ENCODE assay signal across 15 mouse cellular contexts in genomic region chr6:134933207-134933558, GRCm38 (mm10). TPM values are rescaled to one million over a fixed set of nuclear protein-coding genes. Genes with fewer than 3 reads are reported as not detected.
A peak's percentile ranks its signal among the peaks of the same experiment; 100 is the strongest.
DNase-seq lines count a peak whose midpoint lies in the region; ATAC-seq and TF ChIP-seq lines count a peak whose summit lies in the region.
"Had no signal": no experiment of that assay in that cellular context is flagged by ENCODE, and none has a peak within 500 bp of the region (broad histone marks: within the 10 kb centered on the region; RNA-seq: fewer than 3 reads in every experiment).

No protein-coding gene starts in this region.

- no peaks in the 10 kb centered on the region for H3K27me3 ChIP-seq in forebrain, postnatal 0 days (ENCODE audit: insufficient read depth, low read length)
- no peaks in the 10 kb centered on the region for H3K27me3 ChIP-seq in forebrain, embryonic 14.5 days (replicated peaks; ENCODE audit: control insufficient read depth, insufficient read depth, low read length)
- no peaks in the 10 kb centered on the region for H3K27me3 ChIP-seq in heart, postnatal 0 days (ENCODE audit: control insufficient read depth, insufficient read depth, low read length)
- H3K27me3 ChIP-seq in spleen, adult 2 months (ENCODE audit: control insufficient read depth, insufficient read depth, low read length) = no peaks in the 10 kb centered on the region
- H3K27me3 ChIP-seq: forebrain, embryonic 12.5 days had no signal

- ATAC-seq in forebrain, postnatal 0 days = no peak
- no peak for ATAC-seq in forebrain, embryonic 14.5 days
- ATAC-seq in heart, postnatal 0 days (ENCODE audit: insufficient read depth, low read depth) = no peak

- no peak overlapping the region for H3K27ac ChIP-seq in forebrain, postnatal 0 days (ENCODE audit: low read depth, low read length)
- no peak overlapping the region for H3K27ac ChIP-seq in forebrain, embryonic 14.5 days (ENCODE audit: low read depth, low read length)
- peak overlapping the region; percentile 54 for H3K27ac ChIP-seq in heart, postnatal 0 days (ENCODE audit: low read depth)
- H3K27ac ChIP-seq in spleen, adult 2 months (ENCODE audit: insufficient read depth, low read length) = peak overlapping the region; percentile 42; the same call in 1 of the 2 replicates
- H3K27ac ChIP-seq: forebrain, embryonic 12.5 days had no signal

- 79% methylated on average over 2 of the region's 2 CpGs for WGBS in forebrain, postnatal 0 days
- 80% methylated on average over 2 of the region's 2 CpGs for WGBS in forebrain, embryonic 14.5 days
- 64% methylated on average over 2 of the region's 2 CpGs for WGBS in heart, postnatal 0 days
- WGBS in spleen, adult 2 months = 27% methylated on average over 2 of the region's 2 CpGs

- no peak overlapping the region for H3K9ac ChIP-seq in forebrain, postnatal 0 days
- no peak overlapping the region for H3K9ac ChIP-seq in forebrain, embryonic 14.5 days (ENCODE audit: low read length)
- peak overlapping the region; percentile 22; the same call in 1 of the 2 replicates for H3K9ac ChIP-seq in heart, postnatal 0 days (replicated peaks; ENCODE audit: low read depth, low read length)
- H3K9ac ChIP-seq: forebrain, embryonic 12.5 days had no signal

- intact Hi-C loops in heart, postnatal 14 days (cut with DNase I) = loop anchor here (5.0 kb wide), 1 partner anchor 36 kb away; the partner anchor contains the start of gene Gpr19
- intact Hi-C loops in left cerebral cortex, postnatal 4 days (cut with DNase I) = no loop called here

- H3K4me1 ChIP-seq in forebrain, postnatal 0 days (ENCODE audit: insufficient read depth) = no peaks in the 10 kb centered on the region
- H3K4me1 ChIP-seq in forebrain, embryonic 14.5 days (ENCODE audit: control insufficient read depth, insufficient read depth, low read length) = peaks cover 3% of the 10 kb centered on the region; the same call in 1 of the 2 replicates
- H3K4me1 ChIP-seq in heart, postnatal 0 days (ENCODE audit: control insufficient read depth, insufficient read depth) = no peaks in the 10 kb centered on the region; the same call in 1 of the 2 replicates
- H3K4me1 ChIP-seq in spleen, adult 2 months (ENCODE audit: control insufficient read depth, insufficient read depth, insufficient read length) = peaks cover 2% of the 10 kb centered on the region; the same call in 1 of the 2 replicates

- TF ChIP-seq CTCF in forebrain, postnatal 0 days (IDR thresholded peaks at IDR 0.05; ENCODE audit: low read depth) = no peak
- TF ChIP-seq CTCF in heart, postnatal 0 days (IDR thresholded peaks at IDR 0.05; ENCODE audit: low read depth) = no peak
- no peak for TF ChIP-seq CTCF in spleen, adult 2 months (IDR thresholded peaks at IDR 0.05; ENCODE audit: extremely low read depth, insufficient read depth, insufficient read length, insufficient replicate concordance)

- H3K36me3 ChIP-seq in forebrain, postnatal 0 days (ENCODE audit: insufficient read depth) = no peaks in the 10 kb centered on the region
- no peaks in the 10 kb centered on the region for H3K36me3 ChIP-seq in forebrain, embryonic 14.5 days (ENCODE audit: control insufficient read depth, insufficient read depth, low read length)
- H3K36me3 ChIP-seq in heart, postnatal 0 days (replicated peaks; ENCODE audit: control insufficient read depth, insufficient read depth, low read length) = no peaks in the 10 kb centered on the region
- no peaks in the 10 kb centered on the region for H3K36me3 ChIP-seq in spleen, adult 2 months (ENCODE audit: control insufficient read depth, insufficient read depth, low read length)

- no peak overlapping the region for H3K4me3 ChIP-seq in forebrain, postnatal 0 days (ENCODE audit: low read depth, low read length)
- H3K4me3 ChIP-seq in forebrain, embryonic 14.5 days (ENCODE audit: low read depth, low read length) = no peak overlapping the region
- H3K4me3 ChIP-seq in heart, postnatal 0 days (ENCODE audit: low read depth, low read length) = no peak overlapping the region
- H3K4me3 ChIP-seq in spleen, adult 2 months (ENCODE audit: extremely low read depth, insufficient read depth, insufficient read length) = no peak overlapping the region
- H3K4me3 ChIP-seq: forebrain, embryonic 12.5 days had no signal

- TF ChIP-seq EP300 in heart, postnatal 0 days (IDR thresholded peaks at IDR 0.05; ENCODE audit: low read depth) = no peak

- TF ChIP-seq POLR2A in spleen, adult 2 months (IDR thresholded peaks at IDR 0.05; ENCODE audit: low read depth, low read length) = no peak

- H3K4me2 ChIP-seq in forebrain, postnatal 0 days (ENCODE audit: low read depth) = peak overlapping the region; percentile 28; the same call in 1 of the 2 replicates
- H3K4me2 ChIP-seq in forebrain, embryonic 14.5 days (ENCODE audit: low read length) = no peak overlapping the region
- H3K4me2 ChIP-seq in heart, postnatal 0 days (ENCODE audit: low read depth, low read length) = peak overlapping the region; percentile 48; the same call in 1 of the 2 replicates
- H3K4me2 ChIP-seq: forebrain, embryonic 12.5 days had no signal

- no peak for DNase-seq in forebrain, postnatal 0 days
- no peak for DNase-seq in forebrain, embryonic 14.5 days (ENCODE audit: low spot score)
- no peak for DNase-seq in heart, postnatal 0 days (ENCODE audit: low spot score)
- no peak for DNase-seq in heart, postnatal 14 days
- no peak for DNase-seq in spleen, adult 2 months (ENCODE audit: low read depth in 1 of 2, low spot score in 2 of 2)
- no peak for DNase-seq in spleen, postnatal 14 days (ENCODE audit: low spot score in 2 of 2)
- no peak for DNase-seq in thymus, postnatal 14 days
- DNase-seq in left cerebral cortex, postnatal 4 days = no peak
- DNase-seq: B cell, adult 2 months; cerebellum, postnatal 36 days; gastrocnemius, postnatal 14 days; kidney, postnatal 10 days; lung, postnatal 36 days; midbrain, embryonic 14.5 days had no signal

- H3K9me3 ChIP-seq in forebrain, postnatal 0 days (ENCODE audit: low read length) = no peaks in the 10 kb centered on the region
- no peaks in the 10 kb centered on the region for H3K9me3 ChIP-seq in forebrain, embryonic 14.5 days (replicated peaks; ENCODE audit: control insufficient read depth, low read length)
- no peaks in the 10 kb centered on the region for H3K9me3 ChIP-seq in heart, postnatal 0 days (replicated peaks; ENCODE audit: control insufficient read depth, low read length)
- H3K9me3 ChIP-seq: forebrain, embryonic 12.5 days had no signal

RNA-seq across cellular contexts. Expression of gene Cdkn1b, which starts 13.0 kb away (rescaled TPM):
- 89.0 and 102 TPM in 2 replicates for total RNA-seq in forebrain, postnatal 0 days (2014; rRNA removed)
- polyA plus RNA-seq in forebrain, postnatal 0 days (2015; fragmentation: Nextera tagmentation; extraction: Ambion mirVana) = 36.0 and 44.0 TPM in 2 replicates
- polyA plus RNA-seq in forebrain, embryonic 14.5 days (2014; fragmentation: Nextera tagmentation; extraction: Ambion mirVana) = 58.8 and 63.3 TPM in 2 replicates
- total RNA-seq in heart, postnatal 0 days (2014; rRNA removed; ENCODE audit: low replicate concordance) = 42.9 and 65.1 TPM in 2 replicates
- 23.7 and 27.0 TPM in 2 replicates for polyA plus RNA-seq in heart, postnatal 0 days (2015; fragmentation: Nextera tagmentation; extraction: Ambion mirVana)
- 10 to 100 TPM; 47.5 to 49.0 TPM for total RNA-seq in heart, postnatal 14 days (2021)
- polyA plus RNA-seq in spleen, adult 2 months (2012; rRNA removed) = 30.3 and 35.3 TPM in 2 replicates
- 10 to 100 TPM; 55.5 to 62.2 TPM for total RNA-seq in left cerebral cortex, postnatal 4 days (2021)

RNA-seq across cellular contexts. Expression of gene Gpr19, which starts 34.8 kb away (rescaled TPM):
- 33.2 and 34.5 TPM in 2 replicates for total RNA-seq in forebrain, postnatal 0 days (2014; rRNA removed)
- 38.6 and 42.7 TPM in 2 replicates for polyA plus RNA-seq in forebrain, postnatal 0 days (2015; fragmentation: Nextera tagmentation; extraction: Ambion mirVana)
- polyA plus RNA-seq in forebrain, embryonic 14.5 days (2014; fragmentation: Nextera tagmentation; extraction: Ambion mirVana) = 42.4 and 46.2 TPM in 2 replicates
- total RNA-seq in heart, postnatal 0 days (2014; rRNA removed; ENCODE audit: low replicate concordance) = 4.0 and 13.4 TPM in 2 replicates
- polyA plus RNA-seq in heart, postnatal 0 days (2015; fragmentation: Nextera tagmentation; extraction: Ambion mirVana) = 7.6 and 9.4 TPM in 2 replicates
- total RNA-seq in heart, postnatal 14 days (2021) = 1 to 10 TPM; 4.4 to 4.7 TPM
- 6.4 and 7.0 TPM in 2 replicates for polyA plus RNA-seq in spleen, adult 2 months (2012; rRNA removed)
- 10 to 100 TPM; 24.5 to 29.3 TPM for total RNA-seq in left cerebral cortex, postnatal 4 days (2021)

RNA-seq across cellular contexts. Expression of gene Apold1, which starts 48.3 kb away (rescaled TPM):
- total RNA-seq in forebrain, postnatal 0 days (2014; rRNA removed) = 8.7 TPM in 2 replicates
- 5.9 and 6.2 TPM in 2 replicates for polyA plus RNA-seq in forebrain, postnatal 0 days (2015; fragmentation: Nextera tagmentation; extraction: Ambion mirVana)
- polyA plus RNA-seq in forebrain, embryonic 14.5 days (2014; fragmentation: Nextera tagmentation; extraction: Ambion mirVana) = 3.5 and 4.8 TPM in 2 replicates
- 24.8 and 28.5 TPM in 2 replicates for total RNA-seq in heart, postnatal 0 days (2014; rRNA removed; ENCODE audit: low replicate concordance)
- polyA plus RNA-seq in heart, postnatal 0 days (2015; fragmentation: Nextera tagmentation; extraction: Ambion mirVana) = 6.9 and 9.2 TPM in 2 replicates
- total RNA-seq in heart, postnatal 14 days (2021) = 10 to 100 TPM; 15.4 to 18.5 TPM
- 1.1 TPM in 2 replicates for polyA plus RNA-seq in spleen, adult 2 months (2012; rRNA removed)
- 1 to 10 TPM; 4.2 to 4.3 TPM for total RNA-seq in left cerebral cortex, postnatal 4 days (2021)

Comparison
In these comparisons a context has a peak if more than half of its experiments do, and no peak if none do; other contexts are left out.
1. H3K27ac ChIP-seq: peak in heart, postnatal 0 days (single experiment) and spleen, adult 2 months (single experiment); none in forebrain, postnatal 0 days (single experiment) and forebrain, embryonic 14.5 days (single experiment).